Mouse (Mus musculus) hindbrain, embryonic 14.5 days (tissue): ENCODE measurements at regions not wholly inside any gene's neighbourhood (a gene's known extent, or its start where the extent isn't known, plus 50 kb on each side); places are given as distances from the start of the nearest gene placed in this dataset.
A peak's percentile ranks its signal among the peaks of the same experiment; 100 is the strongest.

Experiments
- ATAC-seq: fragments of 200-750 bp; cut with Nextera tagmentation; 2 replicates; pipeline ENCODE4 v1.8.0; 2017; ENCODE audit warnings: moderate number of reproducible peaks, mild to moderate bottlenecking, moderate TSS enrichment, moderate library complexity; ENCODE audit not compliant: low FRiP score
- DNase-seq: peaks from one replicate; pipeline ENCODE4 v3.0.0-alpha.2; 2015; ENCODE audit warnings: low spot score
- H3K27ac ChIP-seq: fragments of 300-500 bp; sonication (generic); 2 replicates; pipeline ENCODE4 v1.5.1; 2014; ENCODE audit warnings: mild to moderate bottlenecking, moderate library complexity
- H3K27me3 ChIP-seq: fragments of 300-500 bp; sonication (generic); 2 replicates; pipeline ENCODE4 v1.6.1; 2014; ENCODE audit warnings: mild to moderate bottlenecking, low read length, mixed read lengths; ENCODE audit not compliant: control insufficient read depth, insufficient read depth
- H3K36me3 ChIP-seq: fragments of 300-500 bp; sonication (generic); replicated peaks from 2 replicates; pipeline ENCODE4 v1.6.1; 2014; ENCODE audit not compliant: control insufficient read depth, insufficient read depth
- H3K4me1 ChIP-seq: fragments of 300-500 bp; sonication (generic); replicated peaks from 2 replicates; pipeline ENCODE4 v1.6.1; 2014; ENCODE audit warnings: antibody characterized with exemption, low read length, mixed read lengths; ENCODE audit not compliant: control insufficient read depth, insufficient read depth
- H3K4me2 ChIP-seq: fragments of 300-500 bp; sonication (generic); replicated peaks from 2 replicates; pipeline ENCODE4 v1.6.1; 2014; ENCODE audit warnings: mild to moderate bottlenecking, moderate library complexity
- H3K4me3 ChIP-seq: fragments of 300-500 bp; sonication (generic); replicated peaks from 2 replicates; pipeline ENCODE4 v1.5.1; 2014; ENCODE audit warnings: mild to moderate bottlenecking, low read length
- H3K9ac ChIP-seq: fragments of 300-500 bp; sonication (generic); 2 replicates; pipeline ENCODE4 v1.6.1; 2014
- H3K9me3 ChIP-seq: fragments of 300-500 bp; sonication (generic); 2 replicates; pipeline ENCODE4 v1.6.1; 2016; ENCODE audit warnings: low read length; ENCODE audit not compliant: control insufficient read depth
- WGBS: fragments of 180-500 bp; shearing (Covaris S2); extraction: QIAGEN DNeasy Blood & Tissue Kit; methylation state at CpG from one replicate; pipeline ENCODE4 v1.1.7; 2014; 5-methylcytosine and 5-hydroxymethylcytosine counted together

DNA sequence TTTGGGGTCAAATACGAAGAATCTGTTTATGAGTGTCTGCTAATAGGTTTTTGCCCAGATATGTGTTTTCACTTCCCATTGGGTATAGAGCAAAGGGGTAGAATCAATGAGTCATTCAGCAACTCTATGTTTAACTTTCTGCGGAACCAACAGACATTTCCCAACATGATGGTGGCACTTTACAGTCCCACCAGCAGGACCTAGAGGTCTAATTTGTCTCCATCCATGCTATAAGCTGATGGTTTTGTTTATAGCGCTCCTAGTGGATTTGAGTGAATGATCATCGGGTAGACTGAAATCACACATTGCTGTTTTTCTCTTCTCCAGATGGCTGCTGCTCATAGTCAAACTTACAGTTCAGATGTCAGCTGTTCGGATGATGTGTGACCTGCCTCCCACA, 99.7 kb upstream of the Arid5b start:
- no peak for DNase-seq
- Histone ChIP-seq H3K27me3 (no peaks in the 10 kb centered on the region), H3K9me3 (no peaks in the 10 kb centered on the region), H3K4me1 (no peaks in the 10 kb centered on the region), H3K36me3 (no peaks in the 10 kb centered on the region), H3K27ac (no peak overlapping the region), H3K4me3 (no peak overlapping the region), H3K4me2 (no peak overlapping the region), H3K9ac (no peak overlapping the region)
- WGBS, result 93% methylated on average over 5 of the region's 5 CpGs
- no peak for ATAC-seq

DNA sequence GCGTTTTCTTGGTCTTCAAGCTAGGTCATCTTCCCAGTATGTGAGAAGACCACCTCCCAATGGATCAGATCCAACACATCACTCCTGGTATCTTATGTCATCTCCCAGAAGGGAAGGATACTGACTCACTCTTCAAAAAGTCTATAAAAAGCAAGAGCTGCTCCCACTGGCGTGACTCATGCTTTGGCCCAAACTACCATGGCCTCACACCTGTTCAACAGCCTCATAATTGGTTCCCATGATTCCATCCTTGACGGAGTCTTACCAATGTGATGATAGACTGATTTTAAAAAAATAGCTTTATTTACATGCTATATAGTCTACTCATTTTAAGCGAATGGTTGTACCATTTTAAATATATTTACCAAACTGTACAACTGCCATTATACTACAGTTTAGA, 98.9 kb upstream of the Arid5b start:
- no peaks in the 10 kb centered on the region for H3K4me1 ChIP-seq
- H3K4me2 ChIP-seq, result no peak overlapping the region
- H3K27ac ChIP-seq, result no peak overlapping the region
- 98% methylated on average over 4 of the region's 4 CpGs for WGBS
- no peak overlapping the region for H3K4me3 ChIP-seq
- no peaks in the 10 kb centered on the region for H3K36me3 ChIP-seq
- no peak overlapping the region for H3K9ac ChIP-seq
- H3K27me3 ChIP-seq, result no peaks in the 10 kb centered on the region
- ATAC-seq (no peak), DNase-seq (no peak)
- H3K9me3 ChIP-seq, result no peaks in the 10 kb centered on the region

GRCm38 (mm10) chr10:68373875-68374274, 95.3 kb upstream of the Arid5b start:
- Histone ChIP-seq H3K4me2 (no peak overlapping the region), H3K27ac (no peak overlapping the region), H3K9me3 (no peaks in the 10 kb centered on the region), H3K4me3 (no peak overlapping the region), H3K36me3 (no peaks in the 10 kb centered on the region), H3K4me1 (no peaks in the 10 kb centered on the region), H3K9ac (no peak overlapping the region), H3K27me3 (no peaks in the 10 kb centered on the region)
- DNase-seq, result no peak
- no peak for ATAC-seq
- 72% methylated on average over 5 of the region's 5 CpGs for whole genome bisulfite sequencing

GRCm38 (mm10) chr10:68371785-68372184, 93.2 kb upstream of the Arid5b start:
- no peak overlapping the region for H3K9ac ChIP-seq
- H3K4me2 ChIP-seq, result no peak overlapping the region
- H3K9me3 ChIP-seq, result no peaks in the 10 kb centered on the region
- H3K27ac ChIP-seq, result no peak overlapping the region
- H3K4me3 ChIP-seq, result no peak overlapping the region
- no peaks in the 10 kb centered on the region for H3K27me3 ChIP-seq
- DNase-seq (no peak), ATAC-seq (no peak)
- H3K36me3 ChIP-seq, result no peaks in the 10 kb centered on the region
- no peaks in the 10 kb centered on the region for H3K4me1 ChIP-seq
- WGBS, result 96% methylated on average over 6 of the region's 6 CpGs

DNA sequence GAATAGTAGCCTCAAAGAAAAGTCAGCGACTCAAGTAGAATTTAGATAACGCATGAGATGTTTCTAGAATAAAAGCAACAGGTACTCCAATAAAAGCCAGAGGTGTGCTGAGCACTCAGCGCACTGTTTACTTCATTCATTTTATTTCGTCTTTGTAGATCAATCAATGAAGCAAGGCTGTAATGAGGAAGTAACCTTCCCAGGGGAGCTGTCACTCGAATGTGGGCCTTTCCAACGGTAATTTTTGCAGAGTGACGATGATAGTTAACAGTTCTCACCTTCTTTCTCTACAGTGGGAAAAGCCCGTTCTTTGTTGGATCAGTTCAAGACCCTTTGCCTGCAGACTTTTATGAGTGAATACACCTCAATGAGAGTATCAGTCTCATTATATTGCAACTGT, 92.4 kb upstream of the Arid5b start:
- H3K4me1 ChIP-seq, result no peaks in the 10 kb centered on the region
- ATAC-seq, result no peak
- H3K9me3 ChIP-seq, result no peaks in the 10 kb centered on the region
- DNase-seq, result no peak
- WGBS, result 91% methylated on average over 8 of the region's 8 CpGs
- H3K36me3 ChIP-seq, result no peaks in the 10 kb centered on the region
- no peaks in the 10 kb centered on the region for H3K27me3 ChIP-seq
- H3K4me3 ChIP-seq, result no peak overlapping the region
- H3K9ac ChIP-seq, result no peak overlapping the region
- H3K27ac ChIP-seq, result no peak overlapping the region
- H3K4me2 ChIP-seq, result no peak overlapping the region

GRCm38 (mm10) chr10:68366796-68367195, 88.3 kb upstream of the Arid5b start:
- H3K27me3 ChIP-seq, result no peaks in the 10 kb centered on the region
- H3K9ac ChIP-seq, result no peak overlapping the region
- no peaks in the 10 kb centered on the region for H3K36me3 ChIP-seq
- ATAC-seq (no peak), DNase-seq (no peak)
- WGBS, result 95% methylated on average over 3 of the region's 3 CpGs
- no peak overlapping the region for H3K4me2 ChIP-seq
- H3K27ac ChIP-seq, result no peak overlapping the region
- H3K4me1 ChIP-seq, result no peaks in the 10 kb centered on the region
- no peak overlapping the region for H3K4me3 ChIP-seq
- H3K9me3 ChIP-seq, result no peaks in the 10 kb centered on the region

DNA sequence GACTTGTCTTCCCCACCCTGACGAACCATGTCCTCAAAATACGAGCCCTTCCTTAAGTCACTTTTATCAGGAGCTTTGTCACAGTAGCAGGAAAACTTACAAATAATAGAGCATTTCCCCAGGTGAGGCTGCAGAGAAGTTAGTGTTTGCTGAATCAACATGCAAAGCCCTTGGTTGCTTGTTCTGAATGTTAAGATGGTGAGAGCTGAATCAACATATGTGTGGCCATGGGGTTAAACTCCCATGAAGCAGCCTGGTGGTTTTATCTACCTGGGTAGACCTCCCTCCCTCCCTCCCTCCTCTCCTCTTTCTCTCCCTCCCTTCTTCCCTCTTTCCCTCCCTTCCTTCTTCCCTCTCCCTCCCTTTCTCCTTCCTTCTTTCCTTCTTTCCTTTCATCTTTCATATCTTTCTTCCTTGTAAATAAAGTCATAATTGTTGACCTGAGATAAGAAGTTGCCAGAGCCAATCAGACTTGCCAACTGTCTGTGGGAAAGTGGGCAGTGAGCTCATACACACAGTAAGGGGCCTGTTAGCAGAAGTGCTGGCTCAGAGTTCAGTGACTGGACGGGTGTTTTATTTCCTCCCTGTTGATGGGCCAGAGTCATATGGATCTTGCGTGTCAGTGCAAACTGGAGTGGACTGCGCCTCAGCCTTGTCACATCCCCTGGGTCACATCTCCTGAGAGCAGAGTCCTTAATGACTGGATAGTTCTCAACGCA, 82.4 kb upstream of the Arid5b start:
- Histone ChIP-seq H3K36me3 (no peaks in the 10 kb centered on the region), H3K4me3 (no peak overlapping the region), H3K4me2 (no peak overlapping the region), H3K9ac (no peak overlapping the region), H3K27ac (no peak overlapping the region), H3K9me3 (no peaks in the 10 kb centered on the region), H3K4me1 (no peaks in the 10 kb centered on the region), H3K27me3 (no peaks in the 10 kb centered on the region)
- 89% methylated on average over 6 of the region's 6 CpGs for WGBS
- DNase-seq, result no peak
- no peak for ATAC-seq

DNA sequence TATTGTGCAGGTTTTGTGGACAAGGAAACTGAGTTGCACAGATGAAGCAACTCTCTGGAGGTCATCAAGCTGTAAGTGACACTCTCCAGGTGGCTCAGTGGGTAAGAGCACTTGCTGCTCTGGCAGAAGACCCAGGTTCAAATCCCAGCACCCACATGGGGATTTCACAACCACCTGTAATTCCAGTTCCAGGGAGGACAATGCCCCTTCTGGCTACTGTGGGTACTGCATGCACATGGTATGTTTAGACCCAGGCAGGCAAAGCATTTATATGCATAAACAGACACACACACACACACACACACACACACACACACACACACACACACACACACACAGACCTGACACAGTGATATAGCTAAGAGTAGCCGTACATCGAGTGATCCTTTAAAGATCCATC, 80.6 kb upstream of the Arid5b start:
- H3K9ac ChIP-seq, result no peak overlapping the region
- H3K36me3 ChIP-seq, result no peaks in the 10 kb centered on the region
- H3K27ac ChIP-seq, result no peak overlapping the region
- H3K4me2 ChIP-seq, result no peak overlapping the region
- no peak overlapping the region for H3K4me3 ChIP-seq
- WGBS, result 95% methylated on average over 2 of the region's 2 CpGs
- peaks cover 14% of the 10 kb centered on the region for H3K4me1 ChIP-seq
- no peaks in the 10 kb centered on the region for H3K9me3 ChIP-seq
- DNase-seq, result no peak
- H3K27me3 ChIP-seq, result no peaks in the 10 kb centered on the region
- ATAC-seq, result no peak

GRCm38 (mm10) chr10:68356973-68357372, 78.4 kb upstream of the Arid5b start:
- Histone ChIP-seq H3K4me2 (no peak overlapping the region), H3K9ac (no peak overlapping the region), H3K36me3 (no peaks in the 10 kb centered on the region), H3K4me3 (no peak overlapping the region), H3K27ac (no peak overlapping the region), H3K27me3 (no peaks in the 10 kb centered on the region), H3K9me3 (no peaks in the 10 kb centered on the region), H3K4me1 (peaks cover 16% of the 10 kb centered on the region)
- DNase-seq (no peak), ATAC-seq (no peak)
- 82% methylated on average over 6 of the region's 6 CpGs for WGBS

DNA sequence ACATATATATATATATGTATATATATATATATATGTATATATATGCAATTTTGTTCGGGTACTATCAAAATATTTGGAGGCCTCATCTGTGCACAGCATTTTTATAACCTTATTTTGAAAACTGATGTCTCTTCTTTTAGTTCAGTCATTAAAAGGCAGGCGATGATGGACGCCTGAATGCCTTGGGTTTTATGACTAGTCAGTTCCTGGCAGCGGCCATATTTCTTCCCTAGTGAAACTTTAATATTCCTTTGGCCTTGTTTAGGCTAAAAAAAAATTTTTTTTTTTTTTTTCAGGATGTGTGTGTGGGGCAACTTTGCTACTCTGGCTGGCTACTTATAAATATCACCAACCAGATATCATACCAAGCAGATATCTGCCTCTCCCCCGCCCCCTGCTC, 78.0 kb upstream of the Arid5b start:
- peak overlapping the region; percentile 65 for H3K27ac ChIP-seq
- ATAC-seq (no peak), DNase-seq (peak; percentile 29)
- no peaks in the 10 kb centered on the region for H3K27me3 ChIP-seq
- H3K9me3 ChIP-seq, result no peaks in the 10 kb centered on the region
- no peak overlapping the region for H3K4me3 ChIP-seq
- no peak overlapping the region for H3K4me2 ChIP-seq
- H3K9ac ChIP-seq, result no peak overlapping the region
- WGBS, result 84% methylated on average over 5 of the region's 5 CpGs
- H3K36me3 ChIP-seq, result no peaks in the 10 kb centered on the region
- H3K4me1 ChIP-seq, result peaks cover 16% of the 10 kb centered on the region
